Mouse (Mus musculus): ENCODE data around the gene Tmem255b.

Gene Tmem255b

GRCm38 (mm10) chr8:13448145-13448544 is 13.2 kb downstream of the Tmem255b start:
- peak; percentile 37 for DNase-seq

- DNase-seq = no peak
Observed at GRCm38 (mm10) chr8:13451747-13452277, 16.8 kb downstream of the Tmem255b start.

GRCm38 (mm10) chr8:13454341-13455113 is 19.5 kb downstream of the Tmem255b start:
- no peak for DNase-seq

- peak; percentile 52 for DNase-seq
Observed at GRCm38 (mm10) chr8:13455295-13455694, 20.3 kb downstream of the Tmem255b start.

- no peak for DNase-seq
Observed at GRCm38 (mm10) chr8:13459431-13459830, 24.4 kb downstream of the Tmem255b start.

GRCm38 (mm10) chr8:13461085-13461765 is 26.2 kb downstream of the Tmem255b start:
- no peak for DNase-seq

- peak; percentile 82 for DNase-seq
Observed at GRCm38 (mm10) chr8:13461843-13462242, 26.9 kb downstream of the Tmem255b start.

GRCm38 (mm10) chr8:13462392-13462791 is 27.4 kb downstream of the Tmem255b start:
- DNase-seq = no peak

- DNase-seq = no peak
Observed at GRCm38 (mm10) chr8:13465324-13465723, 30.3 kb downstream of the Tmem255b start.

- peak; percentile 37 for DNase-seq
Observed at GRCm38 (mm10) chr8:13466989-13467388, 32.0 kb downstream of the Tmem255b start.

- no peak for DNase-seq
Observed at GRCm38 (mm10) chr8:13468737-13469136, 33.7 kb downstream of the Tmem255b start.

- DNase-seq = no peak
Observed at GRCm38 (mm10) chr8:13471484-13471883, 36.5 kb downstream of the Tmem255b start.

- DNase-seq = no peak
Observed at GRCm38 (mm10) chr8:13472284-13472683, 37.3 kb downstream of the Tmem255b start.

GRCm38 (mm10) chr8:13475892-13476291 is 40.9 kb downstream of the Tmem255b start:
- no peak for DNase-seq

- DNase-seq = no peak
Observed at GRCm38 (mm10) chr8:13481089-13481554, 46.1 kb downstream of the Tmem255b start.

GRCm38 (mm10) chr8:13481596-13481995 is 46.6 kb downstream of the Tmem255b start:
- DNase-seq = no peak

- DNase-seq = no peak
Observed at GRCm38 (mm10) chr8:13482101-13482801, 47.3 kb downstream of the Tmem255b start.

- DNase-seq = no peak
Observed at GRCm38 (mm10) chr8:13483191-13483590, 48.2 kb downstream of the Tmem255b start.

- DNase-seq = no peak
Observed at GRCm38 (mm10) chr8:13489351-13489750, 54.4 kb downstream of the Tmem255b start.

GRCm38 (mm10) chr8:13489986-13490910 is 55.3 kb downstream of the Tmem255b start:
- no peak for DNase-seq

- DNase-seq = no peak
Observed at GRCm38 (mm10) chr8:13491491-13492010, 56.6 kb downstream of the Tmem255b start.

Data from thymus, postnatal 14 days (tissue).